Comparison of ENCODE assay signal across 8 mouse cellular contexts in the genomic region with DNA sequence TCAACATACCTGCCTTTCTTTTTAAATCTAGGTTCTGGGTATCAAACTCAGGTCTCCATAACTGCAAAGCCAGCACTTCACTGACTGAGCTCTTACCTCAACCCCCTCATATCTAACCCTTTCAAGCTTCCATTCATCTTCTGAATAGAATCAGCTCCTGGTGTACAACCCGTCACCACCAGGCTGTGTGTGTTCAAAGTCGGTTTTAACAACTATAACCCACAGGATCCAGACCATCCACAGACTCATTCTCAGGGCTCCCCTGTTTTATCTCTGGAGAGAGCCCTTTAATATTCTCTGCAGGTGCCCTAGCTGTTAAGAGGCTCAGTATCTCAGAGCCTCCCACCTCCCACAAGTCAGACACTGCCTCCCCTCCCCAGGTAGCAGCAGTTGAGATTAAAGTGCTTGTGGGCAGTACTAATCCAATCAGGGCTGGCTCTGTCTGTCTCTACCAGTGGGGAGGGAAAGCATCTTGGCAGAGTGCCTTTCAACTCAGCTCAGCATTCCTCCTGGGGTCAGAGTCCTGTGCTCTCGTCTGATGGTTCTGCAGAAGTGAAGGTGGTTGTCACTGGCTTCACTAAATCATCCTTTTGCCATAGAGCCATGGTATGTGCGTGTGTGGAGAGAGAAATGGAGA.
A peak's percentile ranks its signal among the peaks of the same experiment; 100 is the strongest.
DNase-seq lines count a peak whose midpoint lies in the region; ATAC-seq and TF ChIP-seq lines count a peak whose summit lies in the region.

No protein-coding gene starts in this region.

- H3K4me2 ChIP-seq in hindbrain, embryonic 16.5 days (ENCODE audit: low read length), result no peak overlapping the region
- no peak overlapping the region for H3K4me2 ChIP-seq in hindbrain, embryonic 12.5 days (replicated peaks)
- H3K4me2 ChIP-seq in stomach, embryonic 15.5 days, result no peak overlapping the region
- no peak overlapping the region for H3K4me2 ChIP-seq in stomach, postnatal 0 days (replicated peaks; ENCODE audit: low read depth)

- no peak overlapping the region for H3K4me3 ChIP-seq in hindbrain, embryonic 16.5 days (ENCODE audit: low read length)
- H3K4me3 ChIP-seq in hindbrain, embryonic 12.5 days, result no peak overlapping the region
- H3K4me3 ChIP-seq in stomach, embryonic 15.5 days (replicated peaks), result no peak overlapping the region
- no peak overlapping the region for H3K4me3 ChIP-seq in stomach, postnatal 0 days (ENCODE audit: low read depth, low read length)

- intact Hi-C loops in heart, postnatal 10 days (cut with DNase I), result no loop called here

- WGBS in hindbrain, embryonic 16.5 days, result 30% methylated on average over 4 of the region's 4 CpGs
- WGBS in hindbrain, embryonic 12.5 days, result 24% methylated on average over 4 of the region's 4 CpGs
- 28% methylated on average over 4 of the region's 4 CpGs for WGBS in stomach, embryonic 15.5 days
- 34% methylated on average over 4 of the region's 4 CpGs for WGBS in stomach, postnatal 0 days

- H3K9me3 ChIP-seq in hindbrain, embryonic 16.5 days (ENCODE audit: control insufficient read depth, low read length), result no peaks in the 10 kb centered on the region
- no peaks in the 10 kb centered on the region for H3K9me3 ChIP-seq in hindbrain, embryonic 12.5 days (replicated peaks)
- H3K9me3 ChIP-seq in stomach, embryonic 15.5 days, result no peaks in the 10 kb centered on the region
- no peaks in the 10 kb centered on the region for H3K9me3 ChIP-seq in stomach, postnatal 0 days (ENCODE audit: control insufficient read depth, low read length)

- peak; percentile 45; the same call in 1 of the 2 replicates for ATAC-seq in hindbrain, embryonic 16.5 days
- no peak for ATAC-seq in hindbrain, embryonic 12.5 days (ENCODE audit: low FRiP score)
- ATAC-seq in stomach, embryonic 15.5 days (ENCODE audit: insufficient read depth, low FRiP score, low read depth), result peak; percentile 27; the same call in 1 of the 2 replicates
- ATAC-seq in stomach, postnatal 0 days (ENCODE audit: low FRiP score, low TSS enrichment), result no peak
- no peak for ATAC-seq in CD4-positive, CD25-positive, alpha-beta regulatory T cell, adult 4 months

- H3K36me3 ChIP-seq in hindbrain, embryonic 16.5 days (ENCODE audit: control insufficient read depth, insufficient read depth, low read length), result no peaks in the 10 kb centered on the region
- no peaks in the 10 kb centered on the region for H3K36me3 ChIP-seq in hindbrain, embryonic 12.5 days
- H3K36me3 ChIP-seq in stomach, embryonic 15.5 days, result no peaks in the 10 kb centered on the region
- H3K36me3 ChIP-seq in stomach, postnatal 0 days (ENCODE audit: control insufficient read depth, insufficient read depth, low read length), result no peaks in the 10 kb centered on the region

- no peaks in the 10 kb centered on the region for H3K27me3 ChIP-seq in hindbrain, embryonic 16.5 days (replicated peaks; ENCODE audit: control insufficient read depth, insufficient read depth, low read length)
- H3K27me3 ChIP-seq in hindbrain, embryonic 12.5 days, result no peaks in the 10 kb centered on the region
- H3K27me3 ChIP-seq in stomach, embryonic 15.5 days (replicated peaks), result no peaks in the 10 kb centered on the region
- H3K27me3 ChIP-seq in stomach, postnatal 0 days (ENCODE audit: control insufficient read depth, insufficient read depth, low read length), result no peaks in the 10 kb centered on the region

- no peak for TF ChIP-seq EP300 in stomach, postnatal 0 days (optimal IDR thresholded peaks at IDR 0.05)

- no peak for TF ChIP-seq CTCF in stomach, postnatal 0 days (IDR thresholded peaks at IDR 0.05; ENCODE audit: low read depth)

- no peaks in the 10 kb centered on the region for H3K4me1 ChIP-seq in hindbrain, embryonic 16.5 days (ENCODE audit: control insufficient read depth, insufficient read depth, low read depth, low read length)
- peaks cover 4% of the 10 kb centered on the region; the same call in 1 of the 2 replicates for H3K4me1 ChIP-seq in hindbrain, embryonic 12.5 days
- no peaks in the 10 kb centered on the region for H3K4me1 ChIP-seq in stomach, embryonic 15.5 days
- no peaks in the 10 kb centered on the region for H3K4me1 ChIP-seq in stomach, postnatal 0 days (replicated peaks; ENCODE audit: control insufficient read depth, insufficient read depth)

- H3K9ac ChIP-seq in hindbrain, embryonic 16.5 days (ENCODE audit: low read depth, low read length), result no peak overlapping the region
- H3K9ac ChIP-seq in hindbrain, embryonic 12.5 days, result no peak overlapping the region
- no peak overlapping the region for H3K9ac ChIP-seq in stomach, embryonic 15.5 days
- no peak overlapping the region for H3K9ac ChIP-seq in stomach, postnatal 0 days (ENCODE audit: low read length)

- no peak overlapping the region for H3K27ac ChIP-seq in hindbrain, embryonic 16.5 days (ENCODE audit: low read depth, low read length)
- no peak overlapping the region for H3K27ac ChIP-seq in hindbrain, embryonic 12.5 days
- H3K27ac ChIP-seq in stomach, embryonic 15.5 days, result no peak overlapping the region
- no peak overlapping the region for H3K27ac ChIP-seq in stomach, postnatal 0 days (replicated peaks)

- DNase-seq in stomach, postnatal 0 days (ENCODE audit: low spot score), result no peak
- peak; percentile 66 to 75 for DNase-seq in heart, postnatal 10 days
- DNase-seq in spleen, postnatal 36 days (ENCODE audit: low spot score in 2 of 2), result no peak
- no peak for DNase-seq in layer of hippocampus, postnatal 14 days (ENCODE audit: low spot score in 2 of 2)

Comparison
In these comparisons a context has a peak if more than half of its experiments do, and no peak if none do; other contexts are left out.
1. ATAC-seq: peak in hindbrain, embryonic 16.5 days (single experiment) and stomach, embryonic 15.5 days (single experiment); none in hindbrain, embryonic 12.5 days (single experiment), stomach, postnatal 0 days (single experiment) and CD4-positive, CD25-positive, alpha-beta regulatory T cell, adult 4 months (single experiment).
2. DNase-seq: peak in heart, postnatal 10 days (2 of 2); none in stomach, postnatal 0 days (single experiment), spleen, postnatal 36 days (0 of 2) and layer of hippocampus, postnatal 14 days (0 of 2).